Mouse (Mus musculus) thymus, adult 2 months (tissue): ENCODE results near the gene Hist1h2be. TPM values are rescaled to one million over a fixed set of nuclear protein-coding genes. Genes with fewer than 3 reads are reported as not detected.

ENCODE experiments used
- DNase-seq: peaks from one replicate; pipeline ENCODE4 v3.0.0; 2021
- H3K27ac ChIP-seq: fragments of 200-500 bp; 2 replicates; pipeline ENCODE4 v1.5.1; 2012; ENCODE audit warnings: low read length, control low read depth; ENCODE audit not compliant: control insufficient read depth, insufficient read depth
- H3K27me3 ChIP-seq: fragments of 200-500 bp; 2 replicates; pipeline ENCODE4 v1.6.1; 2012; ENCODE audit warnings: mild to moderate bottlenecking, low read length, moderate library complexity, mixed read lengths; ENCODE audit not compliant: control insufficient read depth, insufficient read depth
- H3K36me3 ChIP-seq: fragments of 200-500 bp; 2 replicates; pipeline ENCODE4 v1.6.1; 2012; ENCODE audit warnings: mild to moderate bottlenecking, low read length, moderate library complexity; ENCODE audit not compliant: control insufficient read depth, insufficient read depth
- H3K4me1 ChIP-seq: fragments of 200-500 bp; replicated peaks from 2 replicates; pipeline ENCODE4 v1.6.1; 2012; ENCODE audit warnings: low read length; ENCODE audit not compliant: control insufficient read depth, insufficient read depth
- H3K4me3 ChIP-seq: fragments of 200-500 bp; 2 replicates; pipeline ENCODE4 v1.5.1; 2012; ENCODE audit warnings: mild to moderate bottlenecking, low read length, control low read depth, moderate library complexity; ENCODE audit not compliant: control insufficient read depth, insufficient read depth
- CTCF ChIP-seq: fragments of 200-500 bp; IDR thresholded peaks from 2 replicates; pipeline ENCODE4 v1.5.1; 2012; ENCODE audit warnings: mild to moderate bottlenecking, control low read depth, low read length, moderate library complexity, borderline replicate concordance; ENCODE audit not compliant: control insufficient read depth, poor library complexity, insufficient read depth; ENCODE audit errors: extremely low read depth
- POLR2A ChIP-seq: fragments of 200-500 bp; IDR thresholded peaks from 2 replicates; pipeline ENCODE4 v1.6.1; 2012; ENCODE audit warnings: mild to moderate bottlenecking, low read length, control low read depth, moderate library complexity; ENCODE audit not compliant: control insufficient read depth, poor library complexity, insufficient read depth; ENCODE audit errors: extremely low read depth
- WGBS: fragments of 180-500 bp; shearing (Covaris S2); methylation state at CpG from one replicate; pipeline ENCODE4 v1.1.7; 2018; 5-methylcytosine and 5-hydroxymethylcytosine counted together
- polyA plus RNA-seq: library from polyadenylated mRNA; depleted of rRNA; stranded (reverse); fragments of >200 nt; gene quantifications from 2 replicates; pipeline ENCODE4 v1.2.3, GENCODE M21; 2012

The Hist1h2be gene
- polyA plus RNA-seq, 1 experiment, result 14.4 TPM

DNA sequence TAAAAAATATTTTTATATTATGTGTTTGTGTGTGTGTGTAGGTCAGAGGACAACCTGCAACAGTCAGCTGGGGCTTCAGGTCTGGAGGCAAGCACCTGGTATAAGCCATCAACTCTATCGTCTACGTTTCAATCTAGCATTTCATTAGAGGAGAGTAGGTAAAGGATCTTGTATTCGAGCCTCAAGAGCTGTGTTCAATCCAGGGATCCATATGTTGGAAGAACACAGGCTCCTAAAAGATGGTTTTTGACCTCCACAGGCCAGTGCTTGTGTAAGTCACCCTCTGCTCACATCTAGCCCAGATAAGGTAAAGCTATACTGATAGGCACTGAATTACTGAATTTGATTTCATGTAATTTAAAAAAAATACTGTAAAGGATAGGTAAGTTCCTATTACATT lies 64.0 kb downstream of the Hist1h2be start:
- Histone ChIP-seq H3K27me3 (no peaks in the 10 kb centered on the region), H3K4me3 (no peak overlapping the region), H3K27ac (no peak overlapping the region), H3K4me1 (no peaks in the 10 kb centered on the region), H3K36me3 (no peaks in the 10 kb centered on the region)
- 81% methylated on average over 3 of the region's 3 CpGs for WGBS
- TF ChIP-seq POLR2A (no peak), CTCF (no peak)
- no peak for DNase-seq

DNA sequence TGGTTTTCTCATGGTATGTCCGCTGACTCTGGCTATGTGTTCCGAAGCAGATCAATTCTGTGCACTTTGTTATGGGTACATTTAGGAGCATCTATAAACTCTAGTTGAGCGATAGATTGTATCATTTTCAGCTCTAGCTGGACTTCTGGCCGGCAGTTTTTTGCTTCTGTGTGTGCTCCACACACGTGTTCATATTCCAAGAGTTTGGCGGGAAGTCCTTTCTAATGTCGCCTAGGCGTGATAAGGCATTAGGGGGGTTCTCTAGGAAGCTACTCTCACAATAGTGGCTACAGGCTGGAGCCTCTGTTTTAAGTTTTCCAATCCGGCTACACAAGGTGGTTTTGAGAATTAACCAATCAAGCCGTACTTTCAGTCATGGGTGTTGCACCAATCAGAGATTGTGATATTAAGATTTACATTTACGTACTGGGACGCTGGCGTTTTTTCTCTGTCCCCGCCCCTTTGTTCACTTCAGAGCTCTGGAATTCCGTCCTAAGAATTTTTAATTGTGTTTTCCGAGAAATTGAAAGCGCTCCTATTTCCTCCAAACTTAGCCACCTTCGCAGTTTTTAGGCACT lies 65.0 kb downstream of the Hist1h2be start:
- 0% methylated on average over 18 of the region's 18 CpGs for WGBS
- no peak for TF ChIP-seq CTCF
- no peak for TF ChIP-seq POLR2A
- Histone ChIP-seq H3K27ac (peak overlapping the region; percentile 99), H3K27me3 (no peaks in the 10 kb centered on the region), H3K4me3 (peak overlapping the region; percentile 86), H3K36me3 (no peaks in the 10 kb centered on the region), H3K4me1 (no peaks in the 10 kb centered on the region)
- peak; percentile 71 for DNase-seq

DNA sequence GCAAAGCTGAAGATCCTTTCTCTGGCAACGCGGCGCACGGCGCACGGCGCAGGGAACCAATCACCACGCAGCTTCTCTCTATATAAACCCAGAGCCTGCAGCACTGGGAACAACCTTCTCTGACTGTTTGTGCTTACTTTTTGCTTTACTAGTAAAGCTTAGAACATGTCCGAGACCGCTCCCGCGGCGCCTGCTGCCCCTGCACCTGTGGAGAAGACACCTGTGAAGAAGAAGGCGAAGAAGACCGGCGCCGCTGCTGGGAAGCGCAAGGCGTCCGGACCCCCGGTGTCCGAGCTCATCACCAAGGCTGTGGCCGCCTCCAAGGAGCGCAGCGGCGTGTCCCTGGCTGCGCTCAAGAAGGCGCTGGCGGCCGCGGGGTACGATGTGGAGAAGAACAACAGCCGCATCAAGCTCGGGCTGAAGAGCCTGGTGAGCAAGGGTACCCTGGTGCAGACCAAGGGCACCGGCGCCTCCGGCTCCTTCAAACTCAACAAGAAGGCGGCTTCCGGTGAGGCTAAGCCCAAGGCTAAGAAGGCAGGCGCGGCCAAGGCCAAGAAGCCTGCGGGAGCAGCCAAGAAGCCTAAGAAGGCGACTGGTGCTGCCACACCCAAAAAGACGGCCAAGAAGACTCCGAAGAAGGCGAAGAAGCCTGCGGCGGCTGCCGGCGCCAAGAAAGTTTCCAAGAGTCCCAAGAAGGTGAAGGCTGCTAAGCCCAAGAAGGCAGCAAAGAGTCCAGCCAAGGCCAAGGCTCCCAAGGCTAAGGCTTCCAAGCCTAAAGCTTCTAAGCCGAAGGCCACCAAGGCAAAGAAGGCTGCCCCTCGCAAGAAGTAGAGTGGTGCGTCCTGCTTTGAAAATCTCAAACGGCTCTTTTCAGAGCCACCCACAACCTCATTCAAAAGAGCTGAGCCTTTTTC lies 65.7 kb downstream of the Hist1h2be start:
- no peaks in the 10 kb centered on the region for H3K27me3 ChIP-seq
- under 1% methylated on average over 54 of the region's 54 CpGs for WGBS
- peak overlapping the region; percentile 86 for H3K4me3 ChIP-seq
- peak; percentile 88 for DNase-seq
- TF ChIP-seq POLR2A (peak; percentile 98), CTCF (no peak)
- no peaks in the 10 kb centered on the region for H3K36me3 ChIP-seq
- H3K4me1 ChIP-seq, result no peaks in the 10 kb centered on the region
- H3K27ac ChIP-seq, result peak overlapping the region; percentile 99

DNA sequence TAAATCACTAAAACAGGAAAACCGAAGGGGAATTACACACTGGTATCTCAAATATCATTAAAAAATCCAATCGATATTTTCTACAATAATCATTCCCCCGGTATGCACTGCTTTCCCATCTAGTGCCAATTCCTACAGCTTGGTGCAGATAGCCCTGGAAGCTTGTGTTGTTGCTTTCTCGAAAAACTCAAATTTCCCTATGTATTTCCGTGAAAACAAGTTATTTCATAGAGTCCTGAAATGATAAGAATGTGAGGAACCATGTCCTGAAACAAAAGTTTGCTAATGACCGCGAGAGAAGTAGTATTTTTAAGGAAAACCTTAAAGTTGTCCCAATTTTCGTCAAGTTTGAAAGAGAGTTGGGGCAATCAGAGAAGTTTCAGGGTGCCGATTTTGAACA lies 66.5 kb downstream of the Hist1h2be start:
- Histone ChIP-seq H3K4me3 (no peak overlapping the region), H3K4me1 (no peaks in the 10 kb centered on the region), H3K27me3 (no peaks in the 10 kb centered on the region), H3K27ac (no peak overlapping the region; the same call in 1 of the 2 replicates), H3K36me3 (no peaks in the 10 kb centered on the region)
- no peak for DNase-seq
- WGBS, result 23% methylated on average over 9 of the region's 9 CpGs
- TF ChIP-seq POLR2A (no peak), CTCF (no peak)

DNA sequence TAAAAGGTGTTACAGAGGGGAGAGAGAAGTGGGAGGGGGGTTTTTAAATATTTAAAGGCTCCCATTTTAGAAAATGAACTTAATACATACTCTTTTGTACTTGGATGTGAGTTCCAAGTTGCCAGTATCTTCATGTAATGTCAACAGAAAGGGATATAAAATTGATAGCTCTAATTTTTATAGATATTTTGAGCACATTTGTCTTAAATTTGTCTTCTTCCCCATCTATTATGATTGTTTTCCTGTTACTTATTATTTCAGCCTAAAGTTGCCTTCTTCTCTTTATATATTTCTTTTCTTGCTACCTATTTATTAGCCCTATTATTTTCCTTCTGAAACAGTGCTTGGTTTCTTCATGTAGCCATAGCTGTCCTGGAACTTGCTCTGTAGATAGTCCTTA lies 68.0 kb downstream of the Hist1h2be start, which contains the start of gene Hist1h1d:
Gene Hist1h1d (plus strand): TSS at position 301 of the 400 bp plus-strand sequence.
- TF ChIP-seq CTCF, result no peak
- no peak for TF ChIP-seq POLR2A
- Histone ChIP-seq H3K4me1 (no peaks in the 10 kb centered on the region), H3K27me3 (no peaks in the 10 kb centered on the region), H3K36me3 (no peaks in the 10 kb centered on the region), H3K27ac (peak within 1 kb of the TSS; percentile 58; the same call in 1 of the 2 replicates), H3K4me3 (no peak within 1 kb of the TSS)
- DNase-seq, result no peak

DNA sequence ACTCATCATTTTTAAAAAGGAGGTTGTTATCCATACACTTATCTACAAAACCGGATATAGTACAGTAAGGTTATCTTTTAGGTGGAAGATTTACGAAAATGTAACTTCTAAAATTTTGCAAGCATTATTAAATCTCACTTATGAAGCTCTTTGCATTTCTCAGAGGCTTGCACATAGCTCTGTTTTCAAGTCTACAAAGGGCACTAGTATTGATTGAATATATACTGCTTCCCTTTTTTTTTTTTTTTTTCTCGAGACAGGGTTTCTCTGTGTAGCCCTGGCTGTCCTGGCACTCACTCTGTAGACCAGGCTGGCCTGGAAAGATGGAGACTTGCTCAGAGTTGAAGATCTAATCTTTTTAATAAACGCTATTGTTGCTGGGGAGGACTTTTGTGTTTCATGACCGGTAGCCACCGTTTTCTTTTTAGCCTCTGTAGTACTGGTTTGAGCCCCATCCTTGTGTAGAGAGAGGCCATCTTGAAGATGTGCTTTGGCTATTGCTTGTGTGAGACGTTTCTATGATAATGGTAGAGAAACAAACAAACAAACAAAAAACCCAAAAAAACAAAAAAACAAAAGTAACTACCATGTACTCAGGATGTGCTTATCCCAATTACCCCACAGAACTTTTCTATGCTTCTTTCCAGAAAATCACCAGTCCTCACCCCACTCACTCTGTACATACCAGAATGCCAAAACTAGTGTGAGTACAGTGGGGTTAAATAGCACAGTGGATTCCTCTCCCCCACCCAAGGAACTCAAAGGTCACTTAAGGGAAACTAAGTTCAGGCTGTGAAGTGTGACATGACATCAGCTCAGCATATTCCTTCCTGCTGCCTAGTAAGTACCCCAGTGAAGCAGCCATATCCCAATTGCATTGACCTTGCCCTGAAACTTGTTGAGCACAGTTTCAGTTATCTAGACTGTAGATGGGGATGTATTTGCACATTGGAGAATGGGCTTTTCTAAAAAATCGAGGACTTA lies 68.7 kb downstream of the Hist1h2be start:
- no peak for TF ChIP-seq POLR2A
- no peak for TF ChIP-seq CTCF
- H3K4me1 ChIP-seq, result no peaks in the 10 kb centered on the region
- 52% methylated on average over 8 of the region's 8 CpGs for WGBS
- H3K4me3 ChIP-seq, result no peak overlapping the region
- H3K36me3 ChIP-seq, result no peaks in the 10 kb centered on the region
- H3K27ac ChIP-seq, result peak overlapping the region; percentile 84
- H3K27me3 ChIP-seq, result no peaks in the 10 kb centered on the region
- DNase-seq, result no peak
